Mouse (Mus musculus): ENCODE measurements around the gene Vps50.
A peak's percentile ranks its signal among the peaks of the same experiment; 100 is the strongest.
"Not testable (repeated sequence)": the region's sequence is repeated elsewhere in the genome, so short reads cannot be mapped to it uniquely, and the experiment has no call there.

Gene Vps50

DNA sequence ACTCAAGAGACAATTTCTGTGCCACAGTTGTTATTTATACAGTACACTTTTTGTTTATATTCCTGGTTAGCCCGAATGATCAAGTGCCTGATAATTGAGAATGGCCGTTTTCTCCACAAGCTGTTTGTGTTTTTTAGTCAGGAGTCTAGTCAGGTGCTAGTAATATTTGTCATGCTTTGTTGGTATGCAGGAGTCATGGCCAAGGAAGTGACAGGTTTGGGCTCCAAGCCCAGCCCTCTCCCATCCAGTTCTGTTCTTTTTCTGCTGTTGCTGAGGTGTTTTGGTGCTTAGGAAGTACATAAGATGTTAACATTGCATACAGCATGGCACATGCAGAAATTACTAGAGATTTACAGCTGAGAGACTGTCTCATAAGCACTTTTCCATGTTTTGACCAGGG, 41.3 kb downstream of the Vps50 start:
- DNase-seq, result no peak

GRCm38 (mm10) chr6:3543862-3544261, 45.7 kb downstream of the Vps50 start:
- no peak for DNase-seq

- no peak for DNase-seq
These were observed 46.8 kb downstream of the Vps50 start for GRCm38 (mm10) chr6:3544970-3545369.

DNA sequence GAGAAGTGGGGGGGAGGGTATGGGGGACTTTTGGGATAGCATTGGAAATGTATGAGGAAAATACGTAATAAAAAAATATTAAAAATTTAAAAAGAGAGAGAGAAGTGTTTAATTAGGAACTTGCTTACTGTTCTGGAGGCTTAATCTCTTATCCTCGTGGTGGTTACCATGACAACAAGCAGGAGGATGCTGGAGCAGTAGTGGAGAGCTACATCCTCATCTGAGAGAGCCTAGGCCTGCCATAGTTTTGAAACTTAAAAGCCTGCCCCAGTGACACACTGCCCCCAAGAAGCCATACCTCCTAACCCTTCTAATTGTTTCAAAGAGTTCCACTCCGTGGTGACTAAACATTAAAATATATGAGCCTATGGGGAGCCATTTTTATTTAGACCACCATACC, 50.8 kb downstream of the Vps50 start:
- no peak for DNase-seq

DNA sequence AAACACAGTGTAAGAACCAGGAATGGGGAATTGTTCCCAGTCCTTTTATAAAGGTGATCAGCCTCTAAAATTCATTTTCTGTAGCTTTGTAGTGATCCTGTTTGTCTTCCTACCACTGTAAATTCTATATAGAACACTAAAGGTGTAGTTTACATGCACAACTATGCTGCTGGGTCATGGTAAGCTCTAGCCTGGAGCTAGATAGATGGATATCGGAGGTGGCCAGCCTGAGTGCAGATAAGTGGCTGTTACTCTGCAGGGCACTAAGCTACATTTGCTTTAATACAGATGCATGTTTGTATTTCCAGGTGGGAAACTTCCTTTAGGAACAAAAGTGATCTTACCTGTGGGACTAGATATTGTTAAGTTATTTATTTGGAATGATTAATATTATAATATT, 51.8 kb downstream of the Vps50 start:
- DNase-seq, result no peak

- DNase-seq, result not testable (repeated sequence)
These were observed 54.5 kb downstream of the Vps50 start for GRCm38 (mm10) chr6:3552681-3553080.

DNA sequence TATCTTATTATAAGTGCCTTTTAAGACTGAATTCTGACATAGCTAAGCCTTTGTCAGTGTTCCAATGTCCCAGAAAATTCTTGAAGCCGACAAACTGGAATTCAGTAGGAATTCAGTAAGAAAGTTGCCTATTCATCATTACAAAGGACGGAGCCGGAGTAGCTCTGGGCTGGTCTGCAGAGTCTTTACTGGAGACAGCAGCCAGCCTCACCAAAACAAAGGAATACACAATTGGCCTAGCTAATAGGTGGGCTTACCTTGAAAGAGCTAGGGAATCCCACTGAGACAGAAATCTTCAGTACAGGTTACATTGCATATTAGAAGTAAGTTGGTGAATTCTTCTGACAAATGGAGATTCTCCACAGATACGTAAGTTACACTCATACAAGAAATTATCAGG, 59.0 kb downstream of the Vps50 start:
- no peak for DNase-seq

- no peak for DNase-seq
These were observed 61.8 kb downstream of the Vps50 start for GRCm38 (mm10) chr6:3560009-3560408.

DNA sequence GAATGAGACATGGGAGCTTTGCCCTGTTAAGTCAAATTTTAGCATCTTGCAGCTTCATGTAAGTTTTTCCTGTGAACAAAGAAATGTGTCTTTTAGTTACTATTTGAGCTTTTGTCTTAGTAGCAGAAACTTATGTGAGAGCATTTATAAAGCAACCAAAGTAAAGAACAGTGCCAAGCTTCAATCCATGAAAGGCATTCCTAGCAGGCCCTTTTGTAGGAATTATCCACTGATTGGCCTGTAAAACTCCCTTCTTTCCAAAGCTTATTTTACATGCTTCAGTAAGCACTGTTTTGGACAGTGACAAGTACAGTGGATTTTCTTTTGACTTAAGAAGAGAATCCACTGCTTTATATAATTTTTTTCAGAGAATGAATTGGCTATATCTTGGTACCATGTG, 64.1 kb downstream of the Vps50 start:
- DNase-seq, result no peak

- not testable (repeated sequence) for DNase-seq
These were observed 65.9 kb downstream of the Vps50 start for GRCm38 (mm10) chr6:3564118-3564517.

DNA sequence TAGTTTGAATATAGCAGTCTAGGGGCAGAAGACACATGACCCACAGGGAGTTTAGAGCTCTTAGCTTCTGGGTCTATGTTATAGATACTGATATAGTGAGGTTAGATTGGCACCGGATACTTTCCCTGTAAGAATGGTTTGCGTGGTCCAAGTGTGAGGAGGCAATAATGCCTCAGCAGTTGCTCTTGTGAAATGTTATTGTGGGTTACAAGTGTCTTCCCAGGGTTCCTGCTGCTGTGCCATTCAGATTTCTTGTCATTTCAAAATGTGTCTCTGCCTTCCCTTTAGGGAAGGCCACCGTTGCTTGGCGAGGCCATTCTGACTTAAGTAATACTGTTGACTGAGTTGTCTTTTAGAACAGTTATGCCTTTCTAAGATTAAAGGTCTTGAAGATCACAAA, 66.8 kb downstream of the Vps50 start:
- DNase-seq, result no peak

GRCm38 (mm10) chr6:3565667-3566066, 67.5 kb downstream of the Vps50 start:
- DNase-seq, result no peak

- no peak for DNase-seq
These were observed 69.0 kb downstream of the Vps50 start for GRCm38 (mm10) chr6:3567071-3567610.

DNA sequence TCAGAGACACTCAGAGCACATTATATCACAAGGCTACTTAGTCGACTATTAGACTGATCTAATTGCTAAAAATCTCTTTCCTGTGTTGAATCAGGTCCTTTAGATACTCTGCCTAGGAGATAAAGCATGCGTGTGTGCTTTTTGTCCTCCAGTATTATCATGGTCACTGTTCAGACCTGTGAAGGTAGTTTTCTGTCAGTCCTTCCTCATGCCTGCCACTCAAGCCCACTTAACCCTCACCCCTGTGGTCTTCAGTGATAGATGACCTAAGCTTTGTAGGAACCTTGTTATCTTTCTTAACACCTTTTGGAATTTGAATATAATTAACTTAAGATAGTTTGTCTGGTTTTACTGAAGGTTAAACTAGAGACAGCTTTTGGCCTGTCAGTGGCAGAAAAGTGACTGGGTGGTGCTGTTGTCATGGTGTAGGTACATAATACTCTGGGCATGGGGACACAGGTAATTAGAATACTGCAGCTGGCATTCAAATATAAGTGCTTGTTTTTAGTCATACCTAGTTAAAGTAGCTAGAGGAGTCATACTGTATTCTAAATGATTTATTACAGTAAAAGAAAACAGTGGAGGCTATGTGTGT, 74.1 kb downstream of the Vps50 start:
- DNase-seq, result no peak

GRCm38 (mm10) chr6:3573787-3574186, 75.6 kb downstream of the Vps50 start:
- no peak for DNase-seq

- no peak for DNase-seq
These were observed 87.2 kb downstream of the Vps50 start for GRCm38 (mm10) chr6:3585402-3585801.

GRCm38 (mm10) chr6:3590289-3590904, 92.2 kb downstream of the Vps50 start:
- no peak for DNase-seq

GRCm38 (mm10) chr6:3594246-3594645, 96.1 kb downstream of the Vps50 start:
- no peak for DNase-seq

GRCm38 (mm10) chr6:3612827-3613226, 114.6 kb downstream of the Vps50 start:
- no peak for DNase-seq

DNA sequence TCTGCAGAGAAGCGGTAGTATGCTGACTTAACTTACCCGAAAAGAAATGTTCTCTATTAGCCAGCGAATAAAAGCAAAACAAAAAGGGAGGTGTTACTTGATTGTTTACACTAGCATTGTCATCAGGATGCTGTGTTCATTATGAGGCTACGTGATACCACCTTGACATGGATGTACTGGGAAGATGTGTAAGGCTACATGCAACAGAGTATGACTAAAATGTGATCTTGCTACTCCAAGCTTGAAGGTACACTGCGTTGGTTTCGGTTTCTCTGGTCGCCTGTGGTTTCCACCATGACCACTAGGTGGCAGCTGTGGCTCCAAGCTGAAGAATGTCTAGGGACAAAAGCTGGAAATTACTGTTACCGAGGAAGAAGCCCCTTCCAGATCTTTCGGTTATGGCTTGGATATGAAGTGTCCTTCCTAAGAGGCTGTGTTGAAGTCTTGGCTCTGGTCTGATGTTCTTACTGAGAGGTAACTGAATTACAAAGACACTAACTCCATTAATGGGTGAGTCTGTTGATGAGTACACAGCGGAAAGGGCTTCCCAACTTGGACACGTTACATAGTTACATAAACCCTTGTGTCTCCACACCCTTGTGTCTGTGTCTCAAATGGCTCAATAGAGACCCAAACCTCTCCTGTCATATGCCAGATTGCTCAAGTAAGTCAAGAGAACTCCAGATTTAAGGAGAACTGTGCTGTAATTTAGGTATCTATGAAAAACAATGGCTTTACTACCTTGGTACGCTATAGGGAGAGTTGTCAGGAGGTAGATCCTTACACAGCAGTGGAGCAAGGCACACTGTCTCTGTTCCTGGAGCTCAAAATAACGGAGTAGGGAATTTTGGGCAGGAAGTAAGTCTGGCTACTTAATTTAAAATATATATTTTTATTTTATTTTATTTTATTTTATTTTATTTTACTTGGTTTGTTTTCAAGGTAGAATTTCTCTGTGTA, 122.5 kb downstream of the Vps50 start:
- peak; percentile 36 for DNase-seq

Measured in lung, postnatal 10 days (tissue).